Mouse (Mus musculus) liver, adult 2 months (tissue): ENCODE measurements around the gene Pik3r6.

Source experiments
- CTCF ChIP-seq: fragments of 200-500 bp; IDR thresholded peaks from 2 replicates; pipeline ENCODE4 v1.5.1; 2011; ENCODE audit warnings: low read depth, low read length, control low read depth
- POLR2A ChIP-seq: fragments of 200-500 bp; IDR thresholded peaks from 2 replicates; pipeline ENCODE4 v1.6.1; 2011; ENCODE audit warnings: low read length, control low read depth; ENCODE audit not compliant: insufficient read depth; ENCODE audit errors: extremely low read depth

DNA sequence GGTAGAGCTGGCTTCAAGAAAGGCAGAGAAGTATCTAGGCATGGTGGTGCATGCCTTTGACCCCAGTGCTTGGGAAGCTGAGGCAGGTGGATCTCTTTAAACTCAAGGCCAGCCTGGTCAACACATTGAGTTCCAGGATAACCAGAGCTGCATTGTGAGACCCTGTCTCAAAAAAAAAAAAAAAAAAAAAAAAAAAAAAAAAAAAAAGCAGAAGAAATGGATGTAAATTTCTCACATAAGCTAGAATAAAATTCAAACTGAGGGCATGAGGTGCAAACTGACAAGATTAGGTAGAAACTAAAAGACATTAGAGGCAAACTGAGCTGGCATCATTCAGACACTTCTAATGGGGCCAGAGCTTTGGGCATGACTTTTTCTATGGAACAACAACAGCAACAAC lies 20.8 kb upstream of the Pik3r6 start:
- TF ChIP-seq POLR2A: no peak
- TF ChIP-seq CTCF: no peak
